Mouse (Mus musculus) stomach, postnatal 0 days (tissue): ENCODE measurements at regions not wholly inside any gene's neighbourhood (a gene's known extent, or its start where the extent isn't known, plus 50 kb on each side); places are given as distances from the start of the nearest gene placed in this dataset.
A peak's percentile ranks its signal among the peaks of the same experiment; 100 is the strongest.

ENCODE experiments used
- ATAC-seq: fragments of 200-750 bp; cut with Nextera tagmentation; 2 replicates; pipeline ENCODE4 v1.8.0; 2017; ENCODE audit not compliant: low FRiP score, low TSS enrichment
- DNase-seq: peaks from one replicate; pipeline ENCODE4 v3.0.0-alpha.2; 2016; ENCODE audit warnings: low spot score
- H3K27ac ChIP-seq: fragments of 300-500 bp; sonication (generic); replicated peaks from 2 replicates; pipeline ENCODE4 v1.5.1; 2014; ENCODE audit warnings: mild to moderate bottlenecking, control low read depth
- H3K27me3 ChIP-seq: fragments of 300-500 bp; sonication (generic); 2 replicates; pipeline ENCODE4 v1.6.1; 2014; ENCODE audit warnings: low read length; ENCODE audit not compliant: control insufficient read depth, insufficient read depth
- H3K36me3 ChIP-seq: fragments of 300-500 bp; sonication (generic); 2 replicates; pipeline ENCODE4 v1.6.1; 2014; ENCODE audit warnings: low read length, mixed read lengths; ENCODE audit not compliant: control insufficient read depth, insufficient read depth
- H3K4me1 ChIP-seq: fragments of 300-500 bp; sonication (generic); replicated peaks from 2 replicates; pipeline ENCODE4 v1.6.1; 2014; ENCODE audit warnings: antibody characterized with exemption; ENCODE audit not compliant: control insufficient read depth, insufficient read depth
- H3K4me2 ChIP-seq: fragments of 300-500 bp; sonication (generic); replicated peaks from 2 replicates; pipeline ENCODE4 v1.6.1; 2014; ENCODE audit warnings: low read depth, mild to moderate bottlenecking, control low read depth, moderate library complexity
- H3K4me3 ChIP-seq: fragments of 300-500 bp; sonication (generic); 2 replicates; pipeline ENCODE4 v1.5.1; 2014; ENCODE audit warnings: low read depth, low read length, control low read depth
- H3K9ac ChIP-seq: fragments of 300-500 bp; sonication (generic); 2 replicates; pipeline ENCODE4 v1.6.1; 2014; ENCODE audit warnings: mild to moderate bottlenecking, low read length, control low read depth, mixed read lengths
- H3K9me3 ChIP-seq: fragments of 300-500 bp; sonication (generic); 2 replicates; pipeline ENCODE4 v1.6.1; 2016; ENCODE audit warnings: low read length; ENCODE audit not compliant: control insufficient read depth
- CTCF ChIP-seq: IDR thresholded peaks from 2 replicates; pipeline ENCODE4 v1.5.1; 2016; ENCODE audit warnings: antibody characterized with exemption, low read depth, mild to moderate bottlenecking, moderate library complexity
- EP300 ChIP-seq: optimal IDR thresholded peaks from 2 replicates; pipeline ENCODE3; 2016; ENCODE audit warnings: antibody characterized with exemption
- WGBS: fragments of 180-500 bp; shearing (Covaris S2); extraction: QIAGEN DNeasy Blood & Tissue Kit; methylation state at CpG from one replicate; pipeline ENCODE4 v1.1.7; 2014; 5-methylcytosine and 5-hydroxymethylcytosine counted together

GRCm38 (mm10) chr14:87297160-87297559 is 119.3 kb upstream of the Tdrd3 start:
- Histone ChIP-seq H3K36me3 (no peaks in the 10 kb centered on the region), H3K9ac (no peak overlapping the region), H3K4me3 (no peak overlapping the region), H3K27me3 (no peaks in the 10 kb centered on the region), H3K4me2 (no peak overlapping the region), H3K27ac (no peak overlapping the region), H3K9me3 (no peaks in the 10 kb centered on the region), H3K4me1 (no peaks in the 10 kb centered on the region)
- no peak for TF ChIP-seq CTCF
- TF ChIP-seq EP300, result no peak
- DNase-seq (no peak), ATAC-seq (no peak)
- WGBS, result 45% methylated on average over 5 of the region's 5 CpGs

- Histone ChIP-seq H3K9me3 (no peaks in the 10 kb centered on the region), H3K27me3 (no peaks in the 10 kb centered on the region), H3K4me1 (no peaks in the 10 kb centered on the region), H3K4me2 (no peak overlapping the region), H3K27ac (no peak overlapping the region), H3K36me3 (no peaks in the 10 kb centered on the region), H3K4me3 (no peak overlapping the region), H3K9ac (no peak overlapping the region)
- TF ChIP-seq EP300, result no peak
- TF ChIP-seq CTCF, result no peak
- 0 out of 2 replicates have a peak, but pooled peaks have one; percentile 29 for ATAC-seq
- 73% methylated on average over 4 of the region's 4 CpGs for WGBS
- no peak for DNase-seq
These were observed 115.6 kb upstream of the Tdrd3 start for GRCm38 (mm10) chr14:87300838-87301237.

DNA sequence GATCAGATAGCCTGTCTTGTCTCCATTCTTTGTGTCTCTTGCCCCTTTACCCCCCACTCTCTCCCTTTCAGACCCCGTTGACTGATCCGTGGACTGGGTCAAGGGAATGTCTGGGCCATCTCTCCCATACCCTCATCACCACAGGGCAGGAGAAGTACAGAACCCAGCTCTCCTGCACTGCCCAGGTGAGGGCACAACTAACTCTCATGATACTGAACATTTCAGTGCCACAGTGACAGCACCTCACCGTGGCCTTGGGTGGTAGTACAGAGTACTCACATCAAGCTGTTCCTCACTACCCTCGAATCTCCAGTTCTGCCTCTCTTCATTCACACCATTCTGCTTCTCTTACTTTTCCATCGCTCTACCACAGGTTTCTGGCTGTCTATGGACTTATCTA is 114.9 kb upstream of the Tdrd3 start:
- no peaks in the 10 kb centered on the region for H3K9me3 ChIP-seq
- no peaks in the 10 kb centered on the region for H3K36me3 ChIP-seq
- no peak overlapping the region for H3K27ac ChIP-seq
- no peak overlapping the region for H3K9ac ChIP-seq
- H3K27me3 ChIP-seq, result no peaks in the 10 kb centered on the region
- H3K4me3 ChIP-seq, result no peak overlapping the region
- no peaks in the 10 kb centered on the region for H3K4me1 ChIP-seq
- DNase-seq, result no peak
- TF ChIP-seq EP300 (no peak), CTCF (peak; percentile 39)
- WGBS, result 83% methylated on average over 5 of the region's 5 CpGs
- H3K4me2 ChIP-seq, result no peak overlapping the region
- ATAC-seq, result no peak

DNA sequence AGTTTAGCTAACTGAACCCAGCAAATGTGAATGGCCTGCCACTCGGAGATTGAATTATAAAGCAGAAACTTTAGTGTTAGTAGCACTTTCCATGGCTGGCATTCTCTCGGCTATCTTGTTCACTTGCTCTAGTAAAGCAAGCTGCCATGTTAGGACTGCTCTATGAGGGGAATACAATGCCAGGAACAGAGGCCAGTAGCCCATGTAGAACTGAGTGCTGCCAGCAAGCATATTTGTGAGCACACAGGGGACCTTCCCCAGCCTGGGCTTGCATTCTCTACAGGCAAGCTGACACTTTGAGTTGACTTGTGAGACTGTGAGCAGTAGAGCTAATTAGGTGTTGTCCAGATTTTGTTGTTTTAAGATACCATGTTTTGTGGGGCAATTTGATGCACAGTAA is 111.0 kb upstream of the Tdrd3 start:
- H3K9me3 ChIP-seq, result no peaks in the 10 kb centered on the region
- H3K27me3 ChIP-seq, result no peaks in the 10 kb centered on the region
- H3K4me1 ChIP-seq, result no peaks in the 10 kb centered on the region
- H3K9ac ChIP-seq, result no peak overlapping the region
- ATAC-seq (no peak), DNase-seq (no peak)
- no peak overlapping the region for H3K27ac ChIP-seq
- no peak overlapping the region for H3K4me3 ChIP-seq
- H3K36me3 ChIP-seq, result no peaks in the 10 kb centered on the region
- no peak overlapping the region for H3K4me2 ChIP-seq
- TF ChIP-seq CTCF, result no peak
- no peak for TF ChIP-seq EP300
- WGBS, result 86% methylated on average over 2 of the region's 2 CpGs

- Histone ChIP-seq H3K4me1 (no peaks in the 10 kb centered on the region), H3K36me3 (no peaks in the 10 kb centered on the region), H3K27me3 (no peaks in the 10 kb centered on the region), H3K9ac (no peak overlapping the region), H3K4me3 (no peak overlapping the region), H3K4me2 (no peak overlapping the region), H3K27ac (no peak overlapping the region), H3K9me3 (no peaks in the 10 kb centered on the region)
- TF ChIP-seq CTCF (no peak), EP300 (no peak)
- WGBS, result 69% methylated on average over 7 of the region's 7 CpGs
- DNase-seq, result no peak
- ATAC-seq, result no peak
These were observed 110.4 kb upstream of the Tdrd3 start for GRCm38 (mm10) chr14:87306011-87306410.

DNA sequence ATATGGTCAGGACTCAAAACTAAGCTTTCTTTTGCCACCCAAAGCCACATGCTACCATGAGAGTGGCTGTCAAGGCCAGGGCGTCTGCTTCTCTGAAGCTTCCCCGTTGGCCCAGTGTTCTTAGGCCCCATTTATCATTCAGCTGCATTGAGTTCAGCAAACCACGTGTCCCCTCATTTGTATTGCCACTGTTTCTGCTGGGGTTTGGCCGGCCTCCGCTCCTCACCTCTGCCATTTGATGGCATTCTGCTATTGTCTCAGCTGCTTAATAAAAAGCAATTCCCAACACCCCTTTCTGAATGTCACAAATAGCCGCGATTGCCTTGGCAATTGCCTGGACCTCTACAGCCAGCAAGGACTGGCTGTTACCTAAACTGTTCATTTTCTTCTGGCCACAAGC is 108.4 kb upstream of the Tdrd3 start:
- 71% methylated on average over 7 of the region's 7 CpGs for WGBS
- Histone ChIP-seq H3K27ac (no peak overlapping the region), H3K36me3 (no peaks in the 10 kb centered on the region), H3K27me3 (no peaks in the 10 kb centered on the region), H3K4me3 (no peak overlapping the region), H3K4me1 (no peaks in the 10 kb centered on the region), H3K9me3 (no peaks in the 10 kb centered on the region), H3K9ac (no peak overlapping the region), H3K4me2 (no peak overlapping the region)
- TF ChIP-seq CTCF (no peak), EP300 (no peak)
- DNase-seq (no peak), ATAC-seq (no peak)

DNA sequence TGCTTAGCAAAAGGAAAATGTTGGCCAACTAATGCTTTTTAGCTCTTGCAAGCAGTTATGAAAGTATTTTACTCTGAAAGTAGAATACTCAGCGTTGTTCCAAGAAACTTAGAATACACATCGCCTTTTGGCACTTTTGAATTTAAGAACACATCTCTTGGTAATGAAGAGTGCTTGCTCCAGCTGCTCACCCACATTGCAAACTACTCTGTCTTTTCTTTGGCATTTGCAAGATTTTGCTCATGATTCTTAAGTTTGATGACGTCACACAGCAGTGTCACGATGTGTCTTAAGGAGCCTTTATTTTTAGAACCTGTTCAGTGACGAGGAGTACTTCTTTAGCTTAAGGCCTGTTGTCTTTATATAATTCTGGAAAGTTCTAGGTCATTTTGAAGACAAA is 104.1 kb upstream of the Tdrd3 start:
- no peak overlapping the region for H3K9ac ChIP-seq
- TF ChIP-seq EP300, result no peak
- TF ChIP-seq CTCF, result no peak
- DNase-seq (no peak), ATAC-seq (no peak)
- 76% methylated on average over 5 of the region's 5 CpGs for WGBS
- no peaks in the 10 kb centered on the region for H3K36me3 ChIP-seq
- no peak overlapping the region for H3K27ac ChIP-seq
- no peak overlapping the region for H3K4me3 ChIP-seq
- no peaks in the 10 kb centered on the region for H3K4me1 ChIP-seq
- no peak overlapping the region for H3K4me2 ChIP-seq
- no peaks in the 10 kb centered on the region for H3K27me3 ChIP-seq
- H3K9me3 ChIP-seq, result no peaks in the 10 kb centered on the region
